Mouse (Mus musculus): Measurements from ENCODE around the gene Aptx.

The Aptx gene

DNA sequence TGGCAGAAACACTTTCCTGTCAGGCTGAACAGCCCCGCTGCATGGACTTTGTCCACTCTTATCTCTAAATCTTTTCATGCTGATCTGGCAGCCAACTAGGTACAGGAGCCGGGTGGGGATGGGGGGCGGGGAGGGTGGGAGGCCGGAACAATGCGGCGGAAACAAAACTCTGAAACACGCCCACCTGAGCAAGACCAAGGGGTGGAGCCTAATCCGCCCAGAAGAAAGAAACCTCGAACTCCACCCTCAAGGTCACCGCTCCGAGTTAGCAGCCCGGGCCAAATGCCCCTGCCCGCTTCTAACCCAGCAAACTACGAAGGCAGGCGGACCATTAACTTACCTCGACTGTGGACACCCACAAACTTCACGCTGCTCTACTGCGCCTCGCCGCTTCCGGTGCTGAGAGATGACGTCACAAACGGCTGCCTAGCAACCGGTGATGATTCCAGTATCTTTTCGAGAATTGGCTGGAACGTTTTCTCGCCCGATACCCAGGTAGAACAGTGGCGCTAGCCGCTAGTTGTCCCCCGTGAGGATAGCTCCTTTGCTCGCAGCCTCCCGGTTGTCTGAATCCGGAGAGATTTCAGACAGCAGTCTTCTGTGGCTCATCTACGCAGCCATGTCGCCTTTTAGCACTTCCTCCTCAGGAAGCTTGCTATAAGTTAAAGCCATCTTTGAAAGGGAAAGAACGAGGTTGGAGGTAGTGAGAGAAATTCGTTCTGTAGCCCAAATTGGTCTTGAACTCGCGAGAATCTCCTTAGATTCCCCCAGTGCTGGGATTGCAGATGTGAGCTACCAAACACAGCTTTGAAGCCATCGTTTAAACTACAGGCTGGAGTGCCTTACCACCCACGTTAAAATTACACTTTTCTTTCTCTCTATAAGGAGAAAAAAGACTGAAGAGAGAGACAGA is at the start of gene Aptx:
Gene Aptx (minus strand): TSS at position 398 of the 913 bp plus-strand sequence.
- peak; percentile 92 for DNase-seq (ENCODE audit: extremely low read depth, insufficient read length, low spot score)

DNA sequence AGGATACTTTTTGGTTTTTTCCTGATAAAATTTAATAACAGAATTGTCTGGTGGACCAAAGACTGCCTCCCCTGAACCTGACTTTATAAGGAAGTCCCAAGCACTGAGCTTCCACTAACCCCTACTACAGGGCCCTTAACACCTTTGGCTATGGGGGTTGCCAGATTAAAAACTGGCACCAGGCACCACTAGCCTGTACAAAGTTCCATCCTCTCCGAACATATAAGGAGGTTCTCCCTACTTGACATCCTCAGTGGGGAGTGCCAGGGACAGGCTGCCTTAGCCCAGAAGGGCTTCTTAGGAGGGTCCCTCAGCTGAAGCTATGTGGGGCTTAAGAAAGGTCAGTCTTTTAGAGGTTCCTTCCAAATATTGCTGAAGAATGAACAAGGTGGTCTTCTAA is 32.4 kb upstream of the Aptx start:
- no peak for DNase-seq (ENCODE audit: extremely low read depth, insufficient read length, low spot score)

DNA sequence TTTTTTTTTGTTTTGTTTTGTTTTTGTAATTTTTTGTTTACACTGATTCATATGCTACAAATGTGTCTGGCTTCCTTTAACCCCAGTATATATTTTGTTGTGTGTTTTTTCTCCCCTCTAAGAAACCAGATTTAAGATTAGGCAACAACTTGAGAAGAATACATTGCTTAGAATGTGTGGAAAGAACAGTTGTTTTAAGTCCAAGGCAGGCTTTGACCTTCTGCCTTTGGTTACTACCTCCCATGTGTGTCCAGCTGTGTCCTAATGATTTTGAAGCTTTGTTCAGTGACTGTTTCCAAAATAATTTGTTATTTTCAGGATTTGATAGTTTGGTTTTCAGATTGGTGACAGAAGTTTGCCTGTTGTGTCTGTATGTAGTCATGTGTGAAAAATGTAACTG is 28.3 kb upstream of the Aptx start:
- no peak for DNase-seq (ENCODE audit: extremely low read depth, insufficient read length, low spot score)

DNA sequence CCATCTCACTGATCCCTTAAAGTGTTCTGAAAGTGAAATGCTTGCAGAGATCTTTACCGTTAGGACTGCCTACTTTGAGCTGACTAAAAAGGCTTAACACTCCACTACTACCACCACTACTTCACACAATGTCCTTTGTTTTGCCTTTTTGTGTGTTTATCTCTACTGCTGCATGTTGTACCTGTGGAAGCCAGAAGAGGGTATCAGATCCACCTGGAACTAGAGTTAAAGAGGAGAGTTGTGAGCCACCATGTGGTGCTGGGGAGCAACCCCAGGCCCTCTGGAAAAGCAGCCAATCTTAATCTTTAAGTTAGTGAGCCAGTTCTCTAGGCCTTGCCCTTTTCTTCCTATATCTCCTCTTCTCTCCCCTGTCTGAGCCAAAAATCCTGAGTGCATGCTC is 24.3 kb upstream of the Aptx start:
- no peak for DNase-seq (ENCODE audit: extremely low read depth, insufficient read length, low spot score)

DNA sequence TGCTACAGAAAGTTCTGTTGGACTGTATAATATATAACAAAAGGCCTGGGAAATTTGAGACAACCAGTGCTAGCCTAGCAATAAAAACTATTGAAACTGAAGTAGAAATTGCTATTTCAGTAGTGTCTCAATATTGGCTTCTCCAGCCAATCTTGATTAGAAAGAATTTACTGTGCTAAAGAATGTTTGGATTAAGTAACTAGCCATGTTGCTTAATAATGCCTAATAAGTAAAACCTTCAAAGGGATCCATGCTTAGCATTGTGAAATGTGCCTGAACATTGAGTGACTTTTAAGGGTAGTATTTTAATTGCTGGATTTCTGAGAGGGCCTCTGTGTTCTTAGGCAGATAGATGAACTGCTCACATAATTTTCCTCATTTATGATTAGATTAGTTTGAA is 22.6 kb upstream of the Aptx start:
- DNase-seq (ENCODE audit: extremely low read depth, insufficient read length, low spot score), result no peak

DNA sequence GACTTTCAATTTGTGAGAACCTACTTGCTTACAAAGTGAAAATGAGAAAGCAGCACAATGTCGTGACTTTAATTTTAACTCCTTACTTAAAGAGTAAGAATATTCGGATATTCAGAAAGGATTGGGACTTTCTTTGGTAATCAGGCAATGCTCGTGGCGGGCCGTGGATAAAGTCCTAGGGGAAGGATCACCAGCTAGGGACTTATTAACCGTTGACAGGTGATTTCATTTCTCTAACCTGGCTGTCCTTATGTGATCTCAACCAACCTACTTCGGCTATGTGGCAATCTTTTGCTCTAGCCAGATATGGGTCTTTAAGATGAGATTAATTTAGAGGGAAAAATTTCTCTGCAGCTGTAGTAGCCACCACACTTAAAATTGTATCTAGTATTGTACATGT is 22.1 kb upstream of the Aptx start:
- DNase-seq (ENCODE audit: extremely low read depth, insufficient read length, low spot score), result no peak

DNA sequence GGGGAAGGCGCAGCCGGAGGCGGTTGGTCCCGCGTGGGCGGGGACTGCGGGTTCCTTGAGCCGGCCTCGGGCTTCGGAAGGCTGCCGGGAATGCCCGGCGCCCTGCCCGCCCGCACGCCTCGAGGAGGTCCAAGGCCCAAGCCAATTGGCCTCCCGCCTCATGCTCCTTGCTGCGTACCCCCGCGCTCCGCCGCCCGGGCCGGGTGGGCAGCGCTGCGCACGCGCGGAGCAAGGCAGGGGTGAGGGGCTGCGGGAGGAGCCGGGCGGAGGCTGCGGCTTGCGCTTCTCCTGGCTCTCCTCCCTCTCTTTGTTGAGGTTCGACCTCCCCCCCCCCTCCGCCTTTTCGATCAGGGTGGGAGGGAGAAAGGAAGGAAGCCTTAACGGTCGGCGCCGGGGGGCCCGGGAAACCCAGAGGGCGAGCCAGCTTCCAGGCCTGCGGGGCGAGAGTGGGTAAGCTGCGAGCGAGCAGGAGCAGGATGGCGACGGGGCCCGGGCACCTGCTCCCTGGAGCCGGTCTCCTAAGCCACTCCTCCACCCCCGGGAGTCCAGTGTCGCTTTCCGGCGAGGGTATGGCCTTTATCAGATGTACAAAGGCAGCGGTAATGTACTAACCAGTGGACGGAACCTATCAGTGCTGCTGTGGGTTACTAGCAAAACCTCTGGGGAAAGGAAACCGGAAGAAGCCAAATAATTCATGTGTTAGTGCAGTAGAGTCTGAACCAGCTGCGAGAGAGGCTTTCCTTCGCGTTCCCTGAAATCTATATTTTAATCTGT is 19.9 kb upstream of the Aptx start:
- no peak for DNase-seq (ENCODE audit: extremely low read depth, insufficient read length, low spot score)

DNA sequence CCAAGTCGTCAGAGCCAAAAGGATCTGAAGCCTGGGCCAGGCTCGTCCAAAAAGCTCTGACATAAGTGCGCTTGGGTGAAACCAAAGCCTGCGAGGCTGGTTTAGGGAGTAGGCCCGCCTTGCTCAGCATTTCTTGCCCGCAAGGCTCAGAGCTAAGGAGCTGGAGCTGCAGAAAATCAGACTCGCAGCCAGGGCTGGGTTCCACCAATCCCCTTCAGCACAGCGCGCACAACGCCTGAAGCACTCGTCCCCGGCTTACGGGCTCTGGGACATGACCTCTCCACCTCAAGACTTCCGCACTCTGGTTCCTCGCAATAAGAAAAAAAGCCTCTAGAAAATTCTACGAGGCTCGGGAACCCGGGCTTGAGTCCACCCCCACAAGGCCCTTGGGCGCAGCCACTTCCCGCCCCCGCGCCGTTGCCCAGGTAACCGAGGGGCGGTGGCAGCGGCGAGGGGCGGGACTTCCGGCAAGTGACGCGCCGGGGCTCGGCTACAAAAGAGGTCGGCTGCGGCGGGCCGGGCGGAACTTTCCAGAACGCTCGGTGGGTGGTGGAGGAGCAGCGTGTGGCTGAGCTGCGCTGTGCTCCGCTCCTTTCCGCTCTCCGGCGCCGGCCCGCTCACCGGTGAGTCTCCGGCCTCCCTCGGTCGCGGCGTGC is 19.1 kb upstream of the Aptx start, which contains the start of gene Dnaja1:
Gene Dnaja1 (plus strand): TSS at position 140 of the 656 bp plus-strand sequence.
- DNase-seq (ENCODE audit: extremely low read depth, insufficient read length, low spot score), result peak; percentile 98

DNA sequence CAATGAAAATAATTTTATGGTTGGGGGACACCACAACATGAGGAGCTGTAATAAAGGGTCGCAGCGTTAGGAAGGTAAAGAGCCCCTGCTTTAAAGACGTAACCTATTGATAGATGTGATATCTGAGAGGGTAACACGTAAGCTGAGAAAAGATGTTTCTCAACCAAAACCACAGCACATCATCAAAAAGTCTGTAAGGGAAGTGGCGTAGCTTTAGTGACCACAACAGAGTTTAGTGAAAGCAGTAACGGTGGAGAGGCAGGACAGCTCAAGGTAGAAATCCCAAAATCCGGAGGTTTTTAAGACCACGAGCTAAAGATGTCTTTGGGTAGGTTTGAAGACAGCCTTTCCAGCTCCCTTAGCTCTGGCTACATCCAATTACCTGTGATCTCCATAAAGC is 17.9 kb upstream of the Aptx start:
- DNase-seq (ENCODE audit: extremely low read depth, insufficient read length, low spot score), result no peak

DNA sequence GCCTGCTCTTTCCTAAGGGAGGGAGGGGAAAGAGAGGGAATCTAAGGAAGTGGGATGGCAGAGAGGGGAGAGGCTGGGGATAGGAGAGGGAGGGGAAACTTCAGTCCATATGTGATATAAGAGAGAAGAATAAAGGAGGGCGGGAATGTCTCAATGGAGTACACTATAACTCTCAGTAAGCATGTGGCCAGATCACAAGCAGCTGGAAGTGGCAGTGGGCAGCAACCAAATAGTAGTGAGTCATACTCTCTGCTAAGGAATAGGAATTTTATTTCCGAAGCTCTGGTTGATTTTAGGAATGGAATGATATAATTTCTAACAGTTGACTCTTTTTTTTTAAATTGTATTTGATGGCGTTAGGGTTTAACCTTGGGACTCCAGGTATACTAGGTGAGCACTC is 14.1 kb upstream of the Aptx start:
- DNase-seq (ENCODE audit: extremely low read depth, insufficient read length, low spot score), result no peak

DNA sequence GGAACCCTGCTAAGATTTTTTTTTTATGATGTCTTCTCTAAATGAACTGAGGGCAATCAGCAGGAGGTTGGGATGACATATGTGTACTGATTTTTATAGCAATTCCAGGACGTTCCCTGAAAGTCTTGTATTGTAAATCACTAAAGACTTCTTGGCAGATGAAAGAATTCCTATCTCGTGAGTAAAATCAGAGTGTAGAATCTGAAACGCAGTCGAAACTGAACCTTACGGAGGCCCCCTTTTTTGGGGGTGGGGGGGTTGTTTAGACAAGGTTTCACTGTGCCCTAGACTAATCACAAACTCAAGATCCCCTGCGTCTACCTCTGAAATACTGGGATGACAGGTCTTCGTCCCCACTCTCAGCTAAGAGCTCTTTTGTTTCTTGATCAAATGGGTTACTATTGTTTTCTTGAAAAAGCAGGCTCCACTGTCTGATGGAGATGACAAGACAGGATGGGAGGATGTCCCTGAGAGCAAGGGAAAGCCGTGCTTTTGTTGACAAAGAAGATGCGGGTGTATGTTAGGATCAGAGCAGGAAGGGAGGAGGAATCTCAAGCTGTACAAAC is 799 bp upstream of the Aptx start:
- DNase-seq (ENCODE audit: extremely low read depth, insufficient read length, low spot score), result no peak

DNA sequence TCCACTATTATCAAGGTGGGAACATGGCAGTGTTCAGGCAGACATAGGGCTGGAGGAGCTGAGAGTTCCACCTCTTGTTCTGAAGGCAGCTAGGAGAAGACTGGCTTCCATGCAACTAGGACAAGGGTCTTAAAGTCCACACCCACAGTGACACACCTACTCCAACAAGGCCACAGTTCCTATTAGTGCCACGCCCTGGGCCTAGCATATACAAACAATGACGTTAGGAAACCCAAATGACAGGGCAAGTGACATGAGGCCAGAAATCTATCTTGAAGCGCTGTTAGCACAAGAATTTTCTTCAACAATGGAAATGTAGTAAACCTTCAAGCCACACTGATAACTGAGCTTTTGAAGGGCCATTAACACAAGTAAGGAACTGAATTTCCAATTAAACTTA is 1.2 kb downstream of the Aptx start:
- no peak for DNase-seq (ENCODE audit: extremely low read depth, insufficient read length, low spot score)

DNA sequence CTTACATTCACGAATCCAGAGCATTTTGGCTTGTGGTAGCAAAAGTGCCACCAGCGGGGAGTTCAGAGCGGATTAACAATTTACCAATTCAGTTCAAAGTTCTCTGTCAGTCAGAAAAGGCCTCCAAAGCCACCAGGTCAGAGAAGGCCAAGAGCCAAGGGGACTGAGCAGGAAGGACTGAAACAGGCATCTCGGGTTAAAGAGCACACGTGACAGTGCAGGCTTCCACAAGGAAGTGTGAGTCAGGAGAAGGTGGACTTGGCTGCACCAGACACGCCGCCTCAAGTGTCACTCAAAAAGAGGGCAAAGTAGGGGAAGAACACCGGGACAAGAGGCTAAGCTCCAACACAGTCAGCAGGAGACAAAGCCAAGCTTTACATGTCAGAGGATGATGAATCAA is 2.8 kb downstream of the Aptx start:
- DNase-seq (ENCODE audit: extremely low read depth, insufficient read length, low spot score), result peak; percentile 64

DNA sequence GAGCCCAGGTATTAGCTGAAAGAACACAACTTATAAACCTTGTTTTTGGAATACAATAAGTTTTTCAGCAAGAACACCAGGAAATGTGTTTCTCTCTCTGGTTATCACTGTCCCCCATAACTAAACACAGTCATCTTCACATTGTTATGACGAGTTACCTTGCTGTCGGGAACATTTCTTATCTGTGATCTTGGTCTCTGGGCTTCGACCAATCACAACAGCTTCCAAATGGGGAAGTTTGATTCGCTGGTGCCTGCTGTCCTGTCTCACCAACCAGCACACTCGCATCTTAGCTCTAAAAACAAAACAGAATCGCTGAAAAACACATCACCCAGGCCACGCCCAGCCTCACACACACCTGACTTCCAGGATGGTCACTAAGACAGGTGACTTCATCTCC is 5.9 kb downstream of the Aptx start:
- no peak for DNase-seq (ENCODE audit: extremely low read depth, insufficient read length, low spot score)

DNA sequence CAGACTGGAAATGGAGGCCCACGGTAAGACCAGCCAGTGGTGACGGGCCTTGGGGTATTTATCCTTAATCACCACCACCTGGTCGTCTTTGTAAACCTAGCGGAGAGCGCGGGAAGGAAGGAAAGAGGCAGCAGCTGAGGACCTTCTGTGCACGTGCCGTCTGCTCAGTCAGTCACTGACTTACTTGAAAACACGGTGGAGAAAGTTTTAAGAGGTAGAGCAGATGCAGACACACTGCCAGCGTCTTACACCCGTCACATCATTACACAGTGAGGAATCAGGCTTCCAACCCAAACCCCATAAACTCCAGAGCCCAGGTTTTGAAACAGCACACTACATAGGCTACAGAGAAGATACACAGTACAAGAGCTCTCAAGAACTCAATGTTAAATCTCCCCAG is 11.9 kb downstream of the Aptx start:
- no peak for DNase-seq (ENCODE audit: extremely low read depth, insufficient read length, low spot score)

DNA sequence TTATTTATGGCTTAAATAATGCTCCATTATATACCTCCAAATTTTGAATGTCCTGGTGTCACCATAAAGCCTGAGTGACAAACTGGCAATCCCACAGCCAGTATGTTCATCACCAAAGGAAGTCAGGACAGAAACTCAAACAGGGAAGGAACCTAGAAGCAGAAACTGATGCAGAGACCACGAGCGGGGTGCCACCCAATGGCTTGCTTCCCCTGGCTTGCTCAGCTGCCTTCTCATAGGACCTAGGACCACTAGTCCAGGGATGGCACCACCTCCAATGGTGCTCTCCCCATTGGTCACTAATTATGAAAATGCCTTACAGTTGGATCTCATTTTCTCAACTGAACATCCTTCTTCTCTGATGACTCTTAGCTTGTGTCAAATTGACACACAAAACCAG is 19.7 kb downstream of the Aptx start:
- DNase-seq (ENCODE audit: extremely low read depth, insufficient read length, low spot score), result no peak

DNA sequence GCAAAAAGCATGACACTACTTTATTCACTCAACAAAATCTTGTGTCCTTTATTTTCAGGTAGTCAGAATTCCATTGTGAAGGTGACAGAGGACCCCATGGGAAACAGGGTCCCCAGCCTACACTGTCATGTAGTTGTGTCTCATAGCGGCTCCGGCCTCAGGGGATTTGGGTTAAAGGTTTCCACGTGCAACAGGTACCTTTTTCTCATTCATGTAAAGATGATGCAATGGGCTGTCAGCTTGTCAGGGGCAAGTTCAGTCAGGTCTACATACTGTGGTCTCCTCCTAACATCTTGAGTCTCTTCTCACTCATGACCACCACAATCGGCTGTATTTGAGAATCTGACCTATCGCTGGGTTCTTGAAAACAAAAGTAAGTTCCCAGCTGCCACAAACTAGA is 20.6 kb downstream of the Aptx start:
- no peak for DNase-seq (ENCODE audit: extremely low read depth, insufficient read length, low spot score)

DNA sequence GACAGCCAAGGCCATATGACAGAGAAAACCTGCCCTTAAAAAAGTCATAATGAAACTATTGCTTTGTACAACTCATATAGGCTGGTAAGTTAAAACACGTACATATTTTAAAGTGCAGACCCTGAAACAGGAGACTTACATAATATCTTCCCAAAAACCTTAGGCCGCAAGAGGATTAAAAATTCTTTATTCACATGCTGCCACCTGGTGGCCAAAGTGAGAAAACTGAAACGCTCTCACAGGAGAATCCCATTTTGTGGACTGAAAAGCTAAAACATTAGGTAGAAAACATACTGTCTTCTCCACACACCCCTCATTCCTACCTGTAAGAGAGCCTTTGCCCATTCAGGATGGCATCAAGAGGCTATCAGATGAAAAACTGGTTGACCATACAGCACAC is 21.1 kb downstream of the Aptx start:
- no peak for DNase-seq (ENCODE audit: extremely low read depth, insufficient read length, low spot score)

DNA sequence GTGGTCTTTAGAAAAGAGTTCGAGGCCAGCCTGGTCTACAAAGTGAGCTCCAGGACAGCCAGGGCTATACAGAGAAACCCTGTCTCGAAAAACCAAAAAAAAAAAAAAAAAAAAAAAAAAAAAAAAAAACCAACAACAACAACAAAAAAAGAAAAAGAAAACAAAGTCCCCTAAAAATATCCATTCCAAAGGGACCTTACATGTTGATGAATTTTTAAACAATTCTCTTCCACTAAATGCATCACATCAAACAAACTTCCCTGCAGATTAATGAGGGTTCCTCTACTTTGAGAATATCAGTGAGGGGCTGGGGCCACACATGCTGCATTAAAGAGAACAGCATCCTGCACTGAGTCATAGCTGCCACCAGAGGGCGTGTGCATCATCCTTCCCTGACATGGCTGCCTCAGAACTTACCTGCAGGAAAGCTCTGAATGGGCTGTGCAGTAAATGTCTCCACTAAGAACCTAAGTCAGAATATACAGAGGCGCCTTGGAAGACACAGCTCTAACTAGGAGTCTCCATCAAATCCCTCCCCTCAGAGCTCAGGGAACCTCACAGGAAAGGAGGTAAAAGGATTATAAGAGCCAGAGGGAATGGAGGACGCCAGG is 22.6 kb downstream of the Aptx start:
- DNase-seq (ENCODE audit: extremely low read depth, insufficient read length, low spot score), result no peak

DNA sequence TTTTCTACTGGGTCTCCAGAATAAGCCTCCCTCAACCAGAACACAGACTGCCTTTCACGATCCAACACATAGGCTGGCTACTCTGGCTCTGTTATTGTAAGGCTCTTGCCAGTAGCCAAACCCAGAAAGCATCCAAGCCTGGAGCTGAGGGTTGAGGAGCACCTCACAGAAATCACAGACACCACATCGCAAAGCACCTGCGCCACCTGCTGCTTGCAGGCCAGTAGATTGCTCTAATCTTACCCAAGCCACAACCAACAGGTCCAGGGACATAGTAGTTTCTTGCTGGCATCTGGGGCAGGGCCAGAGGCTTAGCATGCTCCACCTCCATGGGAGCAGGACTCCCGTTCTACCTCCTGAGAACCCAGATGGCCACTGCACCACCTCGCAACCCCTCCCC is 25.9 kb downstream of the Aptx start:
- DNase-seq (ENCODE audit: extremely low read depth, insufficient read length, low spot score), result no peak

DNA sequence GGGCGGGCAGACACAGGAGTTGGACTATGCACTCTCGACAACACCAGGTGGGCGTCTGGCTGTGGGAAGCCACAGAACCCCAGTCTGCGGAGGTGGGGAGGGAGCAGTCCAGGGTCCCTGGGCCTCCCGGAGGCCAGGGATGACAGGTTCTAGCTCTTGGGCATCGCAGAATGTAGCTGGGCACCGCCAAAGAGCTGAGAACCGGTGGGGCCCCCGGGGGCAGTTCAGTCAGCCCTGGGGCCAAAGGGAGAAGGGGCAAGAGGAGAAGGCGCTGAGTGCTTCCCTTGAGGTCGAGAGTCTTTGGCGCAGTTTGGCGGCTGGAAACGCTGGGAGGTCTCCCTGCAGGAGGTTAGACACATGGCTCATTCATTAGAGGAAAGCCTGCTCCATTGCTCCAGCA is 26.7 kb downstream of the Aptx start:
- DNase-seq (ENCODE audit: extremely low read depth, insufficient read length, low spot score), result no peak
